Mouse (Mus musculus) embryonic facial prominence, embryonic 15.5 days (tissue): ENCODE data around the gene Plpp7. TPM values are rescaled to one million over a fixed set of nuclear protein-coding genes. Genes with fewer than 3 reads are reported as not detected.

Source experiments
- ATAC-seq: fragments of 200-750 bp; cut with Nextera tagmentation; 2 replicates; pipeline ENCODE4 v1.8.0; 2017; ENCODE audit warnings: low read depth, moderate TSS enrichment; ENCODE audit not compliant: insufficient number of reproducible peaks, low FRiP score, low TSS enrichment
- H3K27ac ChIP-seq: fragments of 300-500 bp; sonication (generic); replicated peaks from 2 replicates; pipeline ENCODE4 v1.5.1; 2015; ENCODE audit warnings: mild to moderate bottlenecking, inconsistent platforms
- H3K27me3 ChIP-seq: fragments of 300-500 bp; sonication (generic); 2 replicates; pipeline ENCODE4 v1.6.1; 2015; ENCODE audit warnings: inconsistent platforms
- H3K36me3 ChIP-seq: fragments of 300-500 bp; sonication (generic); 2 replicates; pipeline ENCODE4 v1.6.1; 2015; ENCODE audit warnings: mild to moderate bottlenecking, inconsistent platforms
- H3K4me1 ChIP-seq: fragments of 300-500 bp; sonication (generic); 2 replicates; pipeline ENCODE4 v1.6.1; 2015; ENCODE audit warnings: inconsistent platforms
- H3K4me2 ChIP-seq: fragments of 300-500 bp; sonication (generic); replicated peaks from 2 replicates; pipeline ENCODE4 v1.6.1; 2015; ENCODE audit warnings: mild to moderate bottlenecking, inconsistent platforms
- H3K4me3 ChIP-seq: fragments of 300-500 bp; sonication (generic); replicated peaks from 2 replicates; pipeline ENCODE4 v1.5.1; 2015; ENCODE audit warnings: mild to moderate bottlenecking, inconsistent platforms
- H3K9ac ChIP-seq: fragments of 300-500 bp; sonication (generic); 2 replicates; pipeline ENCODE4 v1.6.1; 2015; ENCODE audit warnings: inconsistent platforms
- H3K9me3 ChIP-seq: fragments of 300-500 bp; sonication (generic); replicated peaks from 2 replicates; pipeline ENCODE4 v1.6.1; 2016; ENCODE audit warnings: inconsistent platforms
- WGBS: fragments of 180-500 bp; shearing (Covaris S2); methylation state at CpG from one replicate; pipeline ENCODE4 v1.1.7; 2015; 5-methylcytosine and 5-hydroxymethylcytosine counted together
- polyA plus RNA-seq: library from polyadenylated mRNA; unstranded; fragments of >200 nt; fragmentation: Nextera tagmentation; extraction: Ambion mirVana; gene quantifications from 2 replicates; pipeline ENCODE4 v1.2.1, GENCODE M21; 2015

The Plpp7 gene
- polyA plus RNA-seq, 1 experiment from 2014 or later: 9.4 TPM

DNA sequence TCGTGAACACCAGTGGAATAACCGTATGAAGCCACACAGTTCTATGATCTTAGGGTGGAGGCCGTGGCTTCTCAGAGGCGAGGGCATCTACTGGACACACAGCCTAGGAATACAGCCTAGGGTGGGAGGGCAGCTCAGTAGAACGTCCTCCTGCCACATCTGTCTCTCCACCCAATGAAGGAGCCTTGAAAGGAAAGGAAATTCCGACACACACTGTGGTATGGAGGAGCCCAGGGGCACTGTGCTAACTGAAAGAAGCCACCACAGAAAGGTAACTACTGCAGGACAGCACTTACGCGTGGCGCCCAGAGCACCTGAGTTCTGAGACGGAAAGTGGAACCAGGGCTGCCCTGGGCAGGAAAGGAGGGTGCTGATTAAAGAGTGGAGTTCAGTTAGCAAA lies 24.6 kb upstream of the Plpp7 start:
- Histone ChIP-seq H3K4me2 (no peak overlapping the region), H3K27me3 (no peaks in the 10 kb centered on the region), H3K9me3 (no peaks in the 10 kb centered on the region), H3K27ac (no peak overlapping the region), H3K4me1 (0 out of 2 replicates have a peak, but pooled peaks cover 8% of the 10 kb centered on the region), H3K36me3 (no peaks in the 10 kb centered on the region), H3K9ac (no peak overlapping the region), H3K4me3 (no peak overlapping the region)
- ATAC-seq: no peak
- WGBS: 91% methylated on average over 10 of the region's 10 CpGs

- no peak overlapping the region for H3K4me2 ChIP-seq
- H3K9ac ChIP-seq: no peak overlapping the region
- no peak overlapping the region for H3K4me3 ChIP-seq
- no peaks in the 10 kb centered on the region for H3K4me1 ChIP-seq
- no peak for ATAC-seq
- no peaks in the 10 kb centered on the region for H3K36me3 ChIP-seq
- H3K9me3 ChIP-seq: no peaks in the 10 kb centered on the region
- WGBS: 54% methylated on average over 8 of the region's 8 CpGs
- no peak overlapping the region for H3K27ac ChIP-seq
- no peaks in the 10 kb centered on the region for H3K27me3 ChIP-seq
Measured at GRCm38 (mm10) chr2:32074404-32074803, 20.9 kb upstream of the Plpp7 start.

- no peak overlapping the region for H3K4me3 ChIP-seq
- H3K4me1 ChIP-seq: no peaks in the 10 kb centered on the region
- no peaks in the 10 kb centered on the region for H3K27me3 ChIP-seq
- no peaks in the 10 kb centered on the region for H3K9me3 ChIP-seq
- no peaks in the 10 kb centered on the region for H3K36me3 ChIP-seq
- WGBS: 61% methylated on average over 7 of the region's 7 CpGs
- no peak overlapping the region for H3K27ac ChIP-seq
- no peak overlapping the region for H3K9ac ChIP-seq
- no peak overlapping the region for H3K4me2 ChIP-seq
- no peak for ATAC-seq
Measured at GRCm38 (mm10) chr2:32075368-32075767, 20.0 kb upstream of the Plpp7 start.

DNA sequence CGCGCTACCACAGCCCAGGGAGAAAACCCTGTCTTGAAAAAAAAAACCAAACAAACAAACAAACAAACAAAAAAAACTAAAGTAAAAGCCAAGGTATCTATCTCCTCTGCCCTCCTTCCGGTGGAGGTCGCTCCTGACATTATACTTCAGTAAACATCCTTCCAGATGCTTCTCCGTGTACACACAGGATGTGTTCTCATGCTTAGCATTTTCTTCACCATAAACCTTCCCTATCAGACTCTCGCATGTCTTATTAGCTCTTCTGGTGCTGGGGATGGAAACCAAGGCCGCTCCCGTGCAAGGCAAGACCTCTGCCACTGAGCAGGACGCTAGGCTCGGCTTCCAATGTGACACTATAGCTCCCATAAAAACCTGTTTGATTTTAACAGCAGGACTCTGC lies 17.6 kb upstream of the Plpp7 start:
- no peak overlapping the region for H3K4me2 ChIP-seq
- 89% methylated on average over 10 of the region's 10 CpGs for WGBS
- H3K4me3 ChIP-seq: no peak overlapping the region
- no peaks in the 10 kb centered on the region for H3K36me3 ChIP-seq
- H3K9me3 ChIP-seq: no peaks in the 10 kb centered on the region
- ATAC-seq: no peak
- no peak overlapping the region for H3K9ac ChIP-seq
- no peak overlapping the region for H3K27ac ChIP-seq
- 0 out of 2 replicates have a peak, but pooled peaks cover under 1% of the 10 kb centered on the region for H3K4me1 ChIP-seq
- peaks cover 14% of the 10 kb centered on the region for H3K27me3 ChIP-seq

- 36% methylated on average over 8 of the region's 8 CpGs for WGBS
- no peaks in the 10 kb centered on the region for H3K36me3 ChIP-seq
- H3K27ac ChIP-seq: no peak overlapping the region
- H3K27me3 ChIP-seq: peaks cover 22% of the 10 kb centered on the region
- peaks cover 8% of the 10 kb centered on the region for H3K4me1 ChIP-seq
- H3K4me2 ChIP-seq: no peak overlapping the region
- H3K4me3 ChIP-seq: no peak overlapping the region
- H3K9ac ChIP-seq: no peak overlapping the region
- no peak for ATAC-seq
- no peaks in the 10 kb centered on the region for H3K9me3 ChIP-seq
Measured at GRCm38 (mm10) chr2:32078522-32078921, 16.8 kb upstream of the Plpp7 start.

DNA sequence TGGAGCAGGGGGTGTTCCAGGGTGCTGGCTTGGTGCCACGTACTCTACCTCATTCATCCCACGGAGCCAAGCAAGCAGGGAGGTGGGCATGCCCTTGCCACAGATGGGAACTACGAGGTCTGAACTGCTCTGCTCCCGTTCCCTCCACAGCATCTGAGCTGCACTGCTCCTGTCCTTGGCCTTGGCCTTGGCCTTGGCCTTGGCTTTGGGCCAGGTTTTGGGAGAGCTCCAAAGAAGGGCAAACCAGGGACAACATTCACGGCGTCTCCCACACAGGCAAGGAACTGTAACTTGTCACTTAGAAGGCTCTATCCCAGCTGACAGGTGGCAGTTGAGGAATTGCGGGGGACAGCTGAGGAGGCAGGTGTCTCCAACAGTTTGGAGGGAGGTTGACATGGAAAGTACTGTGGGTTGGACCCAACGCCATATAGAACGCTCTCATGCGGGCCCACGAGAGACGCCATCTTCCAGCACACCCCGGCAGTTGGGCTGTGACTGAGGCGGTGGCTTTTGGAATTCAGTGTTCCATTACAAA lies 16.1 kb upstream of the Plpp7 start:
- H3K4me3 ChIP-seq: no peak overlapping the region
- peaks cover 29% of the 10 kb centered on the region for H3K27me3 ChIP-seq
- no peak overlapping the region for H3K27ac ChIP-seq
- H3K36me3 ChIP-seq: no peaks in the 10 kb centered on the region
- H3K4me1 ChIP-seq: peaks cover 15% of the 10 kb centered on the region
- ATAC-seq: no peak
- H3K9ac ChIP-seq: no peak overlapping the region
- no peak overlapping the region for H3K4me2 ChIP-seq
- 85% methylated on average over 14 of the region's 14 CpGs for WGBS
- H3K9me3 ChIP-seq: no peaks in the 10 kb centered on the region

GRCm38 (mm10) chr2:32080681-32081080 lies 14.6 kb upstream of the Plpp7 start:
- Histone ChIP-seq H3K27ac (no peak overlapping the region), H3K9ac (no peak overlapping the region)

DNA sequence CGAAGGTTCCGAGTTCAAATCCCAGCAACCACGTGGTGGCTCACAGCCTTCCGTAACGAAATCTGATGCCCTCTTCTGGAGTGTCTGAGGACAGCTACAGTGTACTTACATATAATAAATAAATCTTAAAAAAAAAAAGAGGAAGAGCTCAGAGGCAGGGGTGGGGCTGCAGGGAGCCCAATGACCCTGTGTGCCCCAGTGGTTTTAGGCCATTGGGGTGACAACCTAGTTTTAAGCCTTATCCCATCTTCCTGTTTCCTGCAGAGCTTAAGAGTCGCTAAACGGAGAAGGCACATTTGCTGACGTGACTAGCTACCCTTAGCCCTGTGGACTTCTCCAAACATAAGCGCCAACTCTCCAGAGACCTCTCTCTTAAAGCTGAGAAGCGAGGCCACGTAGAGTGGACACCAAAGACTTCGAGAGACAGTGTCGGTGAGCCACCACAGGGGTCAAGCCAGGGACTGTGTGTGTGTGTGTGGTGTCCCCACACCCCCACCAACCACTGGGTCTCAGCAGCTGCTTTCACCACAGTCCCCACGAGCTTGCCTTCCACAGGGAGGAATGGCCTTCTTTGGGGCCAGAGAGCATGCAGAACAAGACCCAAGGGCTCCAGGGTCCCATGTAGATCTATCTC lies 13.9 kb upstream of the Plpp7 start:
- H3K4me3 ChIP-seq: peak overlapping the region; percentile 67
- no peak for ATAC-seq
- WGBS: 79% methylated on average over 14 of the region's 14 CpGs
- H3K4me2 ChIP-seq: peak overlapping the region; percentile 100; the same call in 1 of the 2 replicates
- no peak overlapping the region for H3K27ac ChIP-seq
- H3K36me3 ChIP-seq: no peaks in the 10 kb centered on the region
- no peaks in the 10 kb centered on the region for H3K9me3 ChIP-seq
- peaks cover 15% of the 10 kb centered on the region for H3K4me1 ChIP-seq
- H3K27me3 ChIP-seq: peaks cover 50% of the 10 kb centered on the region
- H3K9ac ChIP-seq: no peak overlapping the region

More at GRCm38 (mm10) chr2:32080681-32081080, 14.6 kb upstream of the Plpp7 start:
- 87% methylated on average over 3 of the region's 3 CpGs for WGBS
- Histone ChIP-seq H3K4me3 (no peak overlapping the region), H3K4me1 (peaks cover 15% of the 10 kb centered on the region), H3K9me3 (no peaks in the 10 kb centered on the region), H3K36me3 (no peaks in the 10 kb centered on the region), H3K27me3 (peaks cover 42% of the 10 kb centered on the region), H3K4me2 (no peak overlapping the region)
- no peak for ATAC-seq

- WGBS: 51% methylated on average over 2 of the region's 2 CpGs
- H3K27me3 ChIP-seq: peaks cover 58% of the 10 kb centered on the region
Measured at GRCm38 (mm10) chr2:32082229-32082628, 13.1 kb upstream of the Plpp7 start.

DNA sequence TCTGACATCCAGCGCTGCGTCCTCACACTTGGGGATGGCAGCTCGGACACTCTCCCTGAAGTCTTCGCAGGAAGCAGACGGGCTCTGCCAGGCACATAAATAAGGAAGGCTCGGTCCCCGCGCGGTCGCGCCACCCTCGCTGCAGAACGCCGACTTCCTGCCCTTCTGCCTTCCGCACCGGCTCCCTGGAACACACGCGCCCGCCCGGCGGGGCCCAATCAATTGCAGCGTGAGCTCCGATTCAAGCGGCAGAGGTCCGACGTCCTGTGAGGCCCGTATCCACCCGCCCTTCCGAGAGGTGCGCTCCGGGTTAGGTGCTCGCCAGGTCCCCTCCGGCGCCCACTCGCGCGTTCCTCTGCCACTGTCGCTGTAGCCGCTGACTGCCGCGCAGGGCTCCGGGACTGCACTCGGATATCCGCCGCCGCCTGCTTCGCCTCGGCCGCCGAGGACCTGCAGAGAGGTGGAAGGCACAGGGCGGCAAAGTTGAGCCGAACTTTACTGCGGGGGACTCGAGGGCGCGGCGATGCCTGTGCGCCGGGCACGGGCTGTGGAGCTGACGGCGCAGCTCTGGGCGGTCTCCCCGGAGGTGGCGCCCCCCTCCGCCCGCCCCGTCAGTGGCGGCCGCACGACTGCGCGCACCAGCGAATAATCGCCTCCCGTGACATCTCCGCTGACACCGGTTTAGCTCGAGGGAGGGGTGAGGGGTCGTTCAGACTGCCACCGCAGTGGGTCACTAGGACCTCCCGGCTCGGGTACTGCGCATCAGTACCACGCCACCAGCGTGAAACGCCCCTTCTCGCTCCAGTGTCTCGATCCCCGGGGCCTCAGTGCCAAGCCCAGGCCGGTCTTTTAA lies 11.9 kb upstream of the Plpp7 start:
- Histone ChIP-seq H3K4me3 (peak overlapping the region; percentile 67), H3K27me3 (peaks cover 68% of the 10 kb centered on the region), H3K4me2 (peak overlapping the region; percentile 100), H3K4me1 (peaks cover 19% of the 10 kb centered on the region), H3K9ac (peak overlapping the region; percentile 50), H3K9me3 (no peaks in the 10 kb centered on the region), H3K36me3 (no peaks in the 10 kb centered on the region), H3K27ac (0 out of 2 replicates have a peak overlapping the region, but pooled peaks have one; percentile 22)
- ATAC-seq: no peak
- under 1% methylated on average over 91 of the region's 91 CpGs for WGBS

More at GRCm38 (mm10) chr2:32082229-32082628, 13.1 kb upstream of the Plpp7 start:
- H3K4me2 ChIP-seq: peak overlapping the region; percentile 100
- H3K36me3 ChIP-seq: no peaks in the 10 kb centered on the region
- peaks cover 15% of the 10 kb centered on the region for H3K4me1 ChIP-seq
- no peaks in the 10 kb centered on the region for H3K9me3 ChIP-seq
- no peak overlapping the region for H3K27ac ChIP-seq
- no peak for ATAC-seq
- no peak overlapping the region for H3K9ac ChIP-seq
- peak overlapping the region; percentile 67 for H3K4me3 ChIP-seq

- Histone ChIP-seq H3K4me1 (peaks cover 28% of the 10 kb centered on the region), H3K27me3 (peaks cover 75% of the 10 kb centered on the region), H3K27ac (no peak within 1 kb of the TSS), H3K4me3 (peak within 1 kb of the TSS; percentile 67), H3K9ac (peak within 1 kb of the TSS; percentile 40), H3K36me3 (no peaks in the 10 kb centered on the region), H3K9me3 (no peaks in the 10 kb centered on the region), H3K4me2 (peak within 1 kb of the TSS; percentile 100)
- peak; percentile 67 for ATAC-seq
- 1% methylated on average over 59 of the region's 68 CpGs for WGBS
Measured at GRCm38 (mm10) chr2:32084111-32084871, 11.0 kb upstream of the Plpp7 start, which contains the start of gene Fam78a. Fam78a (minus strand) TSS chr2:32084857.
